Mouse (Mus musculus): ENCODE measurements around the gene Ube2ql1. TPM values are rescaled to one million over a fixed set of nuclear protein-coding genes. Genes with fewer than 3 reads are reported as not detected.

The Ube2ql1 gene
- under 1 TPM; 0.40 to 0.94 (median 0.55) TPM for total RNA-seq (2022)

DNA sequence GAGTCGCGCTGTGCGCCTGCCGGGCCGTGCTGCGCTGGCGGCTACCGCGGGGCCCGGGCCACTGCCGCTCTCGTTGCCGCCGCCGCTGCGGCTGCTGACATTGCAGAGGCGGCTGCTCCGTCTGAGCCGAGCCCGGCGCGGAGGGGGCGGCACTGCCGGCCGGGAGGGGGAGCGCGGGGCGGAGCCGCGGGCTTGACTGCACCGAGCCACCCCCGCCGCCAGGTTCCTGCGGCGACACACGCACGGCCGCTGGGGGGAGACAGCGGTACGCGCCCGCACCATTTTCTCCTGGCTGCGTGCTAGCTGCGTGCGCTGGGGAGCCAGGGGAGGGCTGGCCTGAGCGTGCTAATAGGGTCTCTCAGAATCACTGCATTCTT, at the start of gene Ube2ql1:
Gene Ube2ql1, minus strand, starts transcription at position 131 of the 377 bp plus-strand sequence.
- DNase-seq (ENCODE audit: low spot score in 2 of 2) = peak; percentile 63 to 76

GRCm38 (mm10) chr13:69788704-69789103, 49.0 kb upstream of the Ube2ql1 start:
- no peak for DNase-seq (ENCODE audit: low spot score in 2 of 2)

GRCm38 (mm10) chr13:69778221-69778620, 38.5 kb upstream of the Ube2ql1 start:
- no peak for DNase-seq (ENCODE audit: low spot score in 2 of 2)

DNA sequence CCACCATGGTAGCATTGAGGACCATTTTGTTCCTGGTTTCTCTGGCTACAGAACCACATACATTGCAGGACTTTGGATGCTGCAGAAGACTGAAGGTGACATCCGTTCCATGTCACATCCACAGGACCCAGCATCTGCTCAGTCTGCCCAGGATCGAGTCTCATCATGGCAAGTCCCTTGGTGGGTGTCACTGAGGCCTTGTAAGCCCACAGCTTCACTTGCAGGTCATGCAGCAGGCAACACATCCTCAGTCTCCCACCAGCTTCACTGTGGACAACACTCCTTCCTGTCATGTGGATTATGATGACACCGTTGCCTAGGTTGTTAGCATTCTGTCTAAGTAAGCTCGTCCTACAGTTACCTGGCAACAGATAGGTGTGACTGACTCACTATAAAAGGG, 32.7 kb upstream of the Ube2ql1 start:
- DNase-seq (ENCODE audit: low spot score in 2 of 2) = no peak

DNA sequence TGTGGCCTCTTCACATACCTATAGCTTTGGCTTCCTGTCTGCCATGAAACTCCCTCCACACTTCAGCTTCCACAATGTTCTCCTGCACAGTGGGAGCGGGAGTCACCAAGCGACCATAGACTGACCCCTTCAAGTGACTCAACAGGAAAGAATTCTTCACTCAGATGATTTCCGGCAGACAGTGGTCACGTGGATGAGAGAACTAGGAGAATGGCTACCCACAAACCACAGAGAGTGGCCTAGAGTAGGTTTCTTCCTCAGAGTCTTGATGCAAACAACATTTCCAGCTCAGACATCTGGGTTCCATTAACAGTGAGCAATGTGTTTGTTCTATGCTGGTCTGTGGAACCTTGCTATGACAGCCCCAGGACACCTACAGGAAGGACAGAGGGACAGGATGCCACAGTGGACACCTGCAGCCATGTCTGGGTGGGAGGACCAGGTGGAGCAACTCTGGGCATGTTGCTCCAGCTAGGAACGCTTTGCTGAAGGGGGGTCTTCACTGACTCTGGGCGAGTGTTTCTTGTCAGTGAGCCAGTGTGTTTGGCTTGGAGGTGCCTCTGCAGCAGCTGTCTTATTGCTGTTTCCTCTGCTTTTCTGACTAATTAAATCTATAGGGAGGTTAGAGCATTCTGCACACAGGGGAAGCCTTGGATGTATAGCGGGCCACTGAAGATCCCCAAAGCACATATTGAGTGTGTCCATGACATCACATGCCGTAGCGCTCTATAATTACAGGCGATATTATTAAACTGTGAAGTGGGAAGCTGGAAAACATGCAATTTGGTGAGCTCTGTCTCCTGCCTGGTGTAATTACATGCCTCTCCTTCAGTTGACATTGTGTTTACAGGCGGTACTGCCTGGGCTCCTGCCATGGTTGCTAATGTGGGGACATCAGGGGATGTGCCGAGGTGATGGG, 31.1 kb upstream of the Ube2ql1 start:
- no peak for DNase-seq (ENCODE audit: low spot score in 2 of 2)

GRCm38 (mm10) chr13:69768152-69768551, 28.5 kb upstream of the Ube2ql1 start:
- no peak for DNase-seq (ENCODE audit: low spot score in 2 of 2)

DNA sequence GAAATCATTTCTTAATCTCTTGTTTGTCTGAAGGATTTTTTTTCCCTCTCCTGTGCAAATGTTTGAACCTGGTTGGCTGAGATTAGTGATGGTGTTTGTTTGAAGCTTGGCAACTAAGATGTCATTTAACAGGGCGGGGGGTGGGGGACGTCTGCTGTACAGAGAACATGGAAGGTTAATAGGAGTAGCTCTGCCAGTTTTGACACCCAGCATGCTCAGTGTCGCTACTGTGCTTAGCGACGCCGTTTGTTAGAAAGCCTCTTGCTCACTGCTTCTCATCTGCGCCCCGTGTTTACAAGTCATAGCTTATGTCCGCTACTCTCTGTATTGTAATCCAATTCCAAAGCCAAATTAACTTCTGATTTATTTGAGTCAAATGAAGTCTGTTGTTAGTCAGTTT, 25.0 kb upstream of the Ube2ql1 start:
- no peak for DNase-seq (ENCODE audit: low spot score in 2 of 2)

- DNase-seq (ENCODE audit: low spot score in 2 of 2) = peak in 1 of 2 experiments; percentile 10
Observed at GRCm38 (mm10) chr13:69761393-69761792, 21.7 kb upstream of the Ube2ql1 start.

DNA sequence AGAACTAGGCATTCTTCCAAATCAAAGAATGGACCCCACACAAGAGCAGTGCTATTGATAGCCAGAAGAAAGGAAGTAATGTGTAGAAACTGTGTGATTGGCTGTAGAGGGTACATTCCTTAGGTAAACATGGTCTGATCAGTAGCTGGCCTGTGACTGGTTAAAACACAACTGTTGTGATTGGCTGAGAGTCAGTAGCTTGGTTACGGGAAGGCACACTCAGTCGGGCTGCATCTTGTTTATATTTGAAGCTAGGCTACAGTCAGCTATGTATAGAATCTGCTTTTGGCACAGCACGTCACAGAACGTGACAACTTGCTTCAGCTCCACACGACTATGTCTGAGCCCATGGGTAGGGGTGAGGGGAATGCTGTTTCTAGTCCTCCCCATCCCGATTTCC, 19.3 kb upstream of the Ube2ql1 start:
- no peak for DNase-seq (ENCODE audit: low spot score in 2 of 2)

GRCm38 (mm10) chr13:69752875-69753274, 13.2 kb upstream of the Ube2ql1 start:
- no peak for DNase-seq (ENCODE audit: low spot score in 2 of 2)

DNA sequence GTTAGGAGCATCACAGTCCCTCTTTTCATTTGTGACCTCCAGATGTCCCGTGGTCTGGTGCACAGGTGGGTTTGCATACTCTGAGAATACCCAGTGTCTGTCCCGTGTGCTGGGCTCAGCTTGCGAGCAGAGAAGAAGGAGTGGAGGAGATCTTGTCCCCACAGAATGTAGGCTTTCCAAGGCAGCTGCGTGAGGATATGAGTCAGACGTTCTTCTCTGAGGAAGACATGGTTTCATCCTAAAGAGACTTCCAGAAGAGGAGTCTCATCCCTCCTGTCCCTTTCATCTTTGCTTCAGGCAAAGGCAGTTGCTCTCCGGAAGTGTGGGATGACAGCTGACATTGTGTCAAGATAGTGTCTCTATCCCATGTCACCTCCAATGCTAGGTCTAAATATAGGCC, 11.8 kb upstream of the Ube2ql1 start:
- DNase-seq (ENCODE audit: low spot score in 2 of 2) = no peak

- no peak for DNase-seq (ENCODE audit: low spot score in 2 of 2)
Observed at GRCm38 (mm10) chr13:69748756-69749155, 9.1 kb upstream of the Ube2ql1 start.

GRCm38 (mm10) chr13:69740331-69741285, 919 bp upstream of the Ube2ql1 start:
- no peak for DNase-seq (ENCODE audit: low spot score in 2 of 2)

DNA sequence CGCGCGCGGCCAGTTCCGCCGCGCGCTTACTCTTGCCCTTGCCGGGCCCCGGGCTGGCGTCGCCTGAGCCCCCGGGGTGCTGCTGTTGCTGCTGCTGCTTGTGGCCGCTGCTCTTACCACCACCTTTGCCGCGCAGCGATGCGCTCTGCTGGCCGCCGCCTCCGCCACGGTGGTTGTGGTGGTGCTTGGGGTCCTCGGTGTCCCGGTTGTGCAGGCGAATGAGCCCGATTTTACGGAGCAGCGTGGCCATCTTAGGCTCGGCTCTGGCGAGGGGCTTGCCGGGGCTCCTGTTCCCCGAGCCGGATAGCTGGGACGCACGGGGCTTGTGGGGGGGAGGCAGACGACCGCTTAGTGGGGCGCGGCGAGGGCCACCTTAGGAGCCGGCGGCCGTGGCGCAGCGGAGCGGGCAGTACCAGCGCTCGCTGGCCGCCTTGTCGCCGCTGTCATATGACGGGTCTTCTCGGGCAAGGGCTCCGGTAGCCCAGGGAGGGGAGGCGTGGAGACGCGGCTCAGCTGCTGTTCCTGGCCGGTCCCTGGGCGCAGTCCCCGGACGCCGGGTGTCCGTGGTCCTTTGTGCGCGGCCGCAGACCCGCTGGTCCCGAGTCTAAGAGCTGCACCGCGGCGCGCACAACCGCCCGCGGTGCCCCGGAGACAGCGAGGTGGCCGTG, 464 bp downstream of the Ube2ql1 start:
- peak in 1 of 2 experiments; percentile 13 for DNase-seq (ENCODE audit: low spot score in 2 of 2)

- DNase-seq (ENCODE audit: low spot score in 2 of 2) = no peak
Observed at GRCm38 (mm10) chr13:69738461-69738971, 1.2 kb downstream of the Ube2ql1 start.

DNA sequence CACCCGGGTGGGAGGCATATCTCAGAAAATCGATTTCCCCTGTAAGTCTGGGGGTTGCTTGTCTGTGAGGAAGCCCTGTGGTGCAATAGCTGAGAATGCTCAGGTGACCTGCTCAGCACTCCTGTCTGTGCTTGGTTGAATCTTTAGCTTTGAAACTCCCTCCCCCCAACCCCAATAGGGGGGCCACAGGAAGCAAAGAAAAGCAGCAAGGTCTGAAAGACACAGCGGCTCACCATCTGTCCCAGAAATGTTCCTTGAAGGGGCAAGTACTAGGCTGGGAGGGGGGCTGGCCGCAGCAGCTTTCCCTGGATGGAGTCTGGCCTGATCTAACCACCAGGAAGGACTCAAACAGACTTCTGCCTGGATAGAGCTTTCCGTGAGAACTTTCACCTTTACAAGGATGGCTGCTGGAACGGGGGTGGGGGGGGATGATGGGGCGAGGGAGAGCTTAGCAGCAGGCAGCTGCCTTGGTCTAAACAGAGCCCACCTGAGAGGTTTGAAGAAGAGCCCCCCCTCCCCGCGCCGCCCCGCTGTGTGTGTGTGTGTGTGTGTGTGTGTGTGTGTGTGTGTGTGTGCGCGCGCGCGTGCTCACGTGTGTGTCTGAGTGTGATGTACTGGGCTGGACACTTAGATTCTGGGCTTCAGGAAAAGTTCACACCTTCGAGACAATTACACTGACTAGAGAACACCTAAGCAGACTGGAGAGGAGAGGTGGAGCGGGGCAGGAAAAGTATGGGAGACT, 2.1 kb downstream of the Ube2ql1 start:
- no peak for DNase-seq (ENCODE audit: low spot score in 2 of 2)

DNA sequence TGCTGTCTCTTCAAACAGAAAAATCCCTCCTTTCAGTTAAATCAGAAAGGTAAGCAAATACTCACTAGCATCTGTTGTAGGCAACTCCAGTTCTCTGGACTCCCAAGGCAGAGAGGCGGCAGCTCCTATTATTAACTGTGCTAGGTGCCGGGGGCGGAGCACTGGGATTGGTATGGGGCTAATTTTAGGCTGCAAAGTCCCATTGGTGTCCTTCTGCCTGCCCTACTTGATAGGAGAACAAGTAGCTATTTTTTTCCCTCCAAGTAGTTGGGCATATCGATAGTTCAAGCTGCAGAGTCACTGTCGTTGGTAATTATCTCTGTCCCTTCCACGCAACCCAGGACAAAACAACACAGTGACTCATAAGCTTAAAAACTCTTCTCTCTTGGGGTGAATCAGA, 7.1 kb downstream of the Ube2ql1 start:
- DNase-seq (ENCODE audit: low spot score in 2 of 2) = no peak

DNA sequence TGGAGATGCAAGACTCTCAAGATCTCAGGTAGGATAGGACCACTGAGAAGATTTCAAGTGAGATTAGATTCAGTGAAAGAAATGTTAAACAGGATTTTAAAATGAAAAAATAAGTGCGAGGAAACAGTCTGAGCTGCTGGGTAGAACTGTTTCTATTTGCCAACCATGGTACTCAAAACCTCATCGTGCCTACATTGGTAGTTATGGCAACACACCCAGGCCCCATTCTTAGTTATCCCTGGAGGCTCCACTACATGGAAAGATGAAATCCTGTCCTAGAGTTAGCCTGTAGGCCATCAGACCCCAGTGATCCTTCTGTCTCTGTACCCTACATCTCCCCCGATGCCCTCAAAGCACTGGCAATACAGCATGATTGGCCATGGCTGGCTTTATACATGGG, 14.3 kb downstream of the Ube2ql1 start:
- no peak for DNase-seq (ENCODE audit: low spot score in 2 of 2)

- no peak for DNase-seq (ENCODE audit: low spot score in 2 of 2)
Observed at GRCm38 (mm10) chr13:69721141-69721540, 18.5 kb downstream of the Ube2ql1 start.

GRCm38 (mm10) chr13:69717860-69718598, 21.7 kb downstream of the Ube2ql1 start:
- DNase-seq (ENCODE audit: low spot score in 2 of 2) = no peak

Data from gastrocnemius, adult 8-10 months (tissue).